Mouse (Mus musculus): ENCODE results near the gene Gtf2h5. TPM values are rescaled to one million over a fixed set of nuclear protein-coding genes. Genes with fewer than 3 reads are reported as not detected.

The Gtf2h5 gene
- polyA plus RNA-seq, 1 experiment from 2014 or later: 145 TPM

DNA sequence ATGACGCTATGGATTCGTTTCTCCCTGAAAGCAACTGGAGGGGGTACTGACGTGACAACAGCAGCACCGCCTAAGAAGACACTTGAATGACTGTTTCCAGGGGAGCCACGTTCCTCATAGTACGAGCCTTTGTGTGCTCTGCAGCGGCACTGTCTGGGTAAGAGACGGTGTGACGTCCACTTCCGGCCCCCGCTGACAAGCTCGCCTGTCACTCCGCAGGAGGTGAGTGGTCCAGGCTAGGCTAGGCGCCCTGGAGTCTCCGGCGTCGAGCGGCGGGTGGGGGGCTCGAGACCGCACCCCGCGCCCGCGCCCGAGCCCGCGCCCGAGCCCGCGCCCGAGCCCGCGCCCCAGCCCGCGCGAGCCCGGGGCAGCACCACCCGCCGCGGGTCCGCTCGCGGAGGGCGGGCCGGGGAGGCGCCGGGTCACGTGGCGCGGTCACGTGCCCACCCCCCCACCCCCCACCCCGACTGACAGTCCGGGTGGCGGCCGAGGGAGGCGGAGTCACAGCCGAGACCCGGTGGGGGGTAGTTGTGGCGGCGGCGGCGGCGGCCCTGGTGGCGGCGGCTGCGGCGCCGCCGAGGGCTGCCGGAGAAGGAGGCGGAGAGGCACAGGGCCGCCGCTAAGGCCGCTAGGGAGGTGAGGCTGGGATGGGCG, 26.9 kb downstream of the Gtf2h5 start, which contains the start of gene Tulp4:
Tulp4 (plus strand) TSS at position 77 of the 654 bp plus-strand sequence.
- peak within 1 kb of the TSS; percentile 96 for H3K4me3 ChIP-seq (ENCODE audit: low read depth, low read length)
- H3K36me3 ChIP-seq (ENCODE audit: control insufficient read depth, insufficient read depth): no peaks in the 10 kb centered on the region
- peak; percentile 10; the same call in 1 of the 2 replicates for TF ChIP-seq CTCF (IDR thresholded peaks at IDR 0.05; ENCODE audit: low read depth)
- peak within 1 kb of the TSS; percentile 83 for H3K4me2 ChIP-seq (replicated peaks; ENCODE audit: low read depth)
- H3K9me3 ChIP-seq (ENCODE audit: control insufficient read depth): no peaks in the 10 kb centered on the region
- H3K27me3 ChIP-seq (replicated peaks; ENCODE audit: control insufficient read depth, insufficient read depth, low read length): no peaks in the 10 kb centered on the region
- peak; percentile 94 for ATAC-seq
- peaks cover 9% of the 10 kb centered on the region; the same call in 1 of the 2 replicates for H3K4me1 ChIP-seq (replicated peaks; ENCODE audit: control insufficient read depth, insufficient read depth, low read length)
- peak within 1 kb of the TSS; percentile 99 for H3K9ac ChIP-seq (ENCODE audit: low read depth, low read length)
- 0% methylated on average over 45 of the region's 76 CpGs for WGBS
- H3K27ac ChIP-seq (ENCODE audit: low read depth, low read length): peak within 1 kb of the TSS; percentile 97

DNA sequence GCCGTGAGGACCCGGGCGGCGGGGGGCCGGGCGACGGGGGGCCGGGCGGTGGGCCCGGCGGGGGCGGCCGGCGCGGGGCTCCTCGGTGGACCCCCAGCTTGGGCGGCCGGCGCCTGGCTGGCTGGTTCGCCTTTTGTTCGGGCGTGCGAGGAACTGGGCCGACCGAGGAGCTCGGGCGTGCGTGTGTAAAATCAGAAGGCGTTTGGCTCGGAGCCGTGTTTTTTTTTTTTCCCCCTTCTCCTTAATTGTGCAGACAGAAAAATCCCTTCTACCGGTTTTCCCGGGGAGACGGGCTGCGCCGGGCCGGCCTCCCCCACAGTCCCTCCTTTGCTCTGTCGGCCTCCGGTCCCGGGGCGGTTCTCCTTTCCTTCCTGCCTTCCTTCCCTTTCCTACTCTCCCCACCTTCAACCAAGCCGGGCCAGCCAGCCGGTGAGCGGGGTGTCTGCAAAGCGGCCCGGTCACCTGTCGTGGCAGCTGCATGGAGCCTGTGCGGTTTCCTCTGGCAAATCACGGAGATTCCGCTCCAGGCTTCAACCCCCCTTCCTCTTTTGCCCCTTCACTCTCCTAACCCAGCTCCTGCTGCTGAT, 27.5 kb downstream of the Gtf2h5 start:
- ATAC-seq: peak; percentile 28; the same call in 1 of the 2 replicates
- Histone ChIP-seq H3K4me3 (ENCODE audit: low read depth, low read length) (peak overlapping the region; percentile 96), H3K27me3 (replicated peaks; ENCODE audit: control insufficient read depth, insufficient read depth, low read length) (no peaks in the 10 kb centered on the region), H3K27ac (ENCODE audit: low read depth, low read length) (peak overlapping the region; percentile 97), H3K36me3 (ENCODE audit: control insufficient read depth, insufficient read depth) (no peaks in the 10 kb centered on the region), H3K4me2 (replicated peaks; ENCODE audit: low read depth) (peak overlapping the region; percentile 83), H3K4me1 (replicated peaks; ENCODE audit: control insufficient read depth, insufficient read depth, low read length) (peaks cover 9% of the 10 kb centered on the region; the same call in 1 of the 2 replicates), H3K9me3 (ENCODE audit: control insufficient read depth) (no peaks in the 10 kb centered on the region), H3K9ac (ENCODE audit: low read depth, low read length) (peak overlapping the region; percentile 99)
- WGBS: 0% methylated on average over 29 of the region's 50 CpGs
- no peak for TF ChIP-seq CTCF (IDR thresholded peaks at IDR 0.05; ENCODE audit: low read depth)

DNA sequence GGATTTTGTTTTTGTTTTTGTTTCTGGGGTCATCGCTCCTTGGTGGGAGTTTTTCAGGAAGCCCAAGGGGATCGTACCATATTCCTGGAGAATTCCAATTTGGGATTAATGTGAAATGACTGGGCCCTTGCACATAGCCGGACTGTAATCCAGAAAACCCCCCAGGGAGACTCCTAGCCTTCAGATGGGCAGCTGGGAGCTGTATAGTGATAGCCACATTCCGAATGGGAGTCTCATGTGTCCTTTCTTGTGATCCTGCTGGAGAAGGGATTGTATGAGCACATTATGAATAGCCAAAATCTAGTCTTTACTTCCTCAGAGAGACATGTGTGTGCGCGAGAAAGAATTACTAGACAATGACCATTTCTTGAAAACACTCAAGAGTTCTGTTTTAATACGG, 28.6 kb downstream of the Gtf2h5 start:
- peak overlapping the region; percentile 6; the same call in 1 of the 2 replicates for H3K4me3 ChIP-seq (ENCODE audit: low read depth, low read length)
- no peaks in the 10 kb centered on the region for H3K9me3 ChIP-seq (ENCODE audit: control insufficient read depth)
- no peaks in the 10 kb centered on the region for H3K36me3 ChIP-seq (ENCODE audit: control insufficient read depth, insufficient read depth)
- 65% methylated on average over 7 of the region's 7 CpGs for WGBS
- no peak overlapping the region for H3K9ac ChIP-seq (ENCODE audit: low read depth, low read length)
- no peak overlapping the region for H3K27ac ChIP-seq (ENCODE audit: low read depth, low read length)
- ATAC-seq: no peak
- peaks cover 9% of the 10 kb centered on the region; the same call in 1 of the 2 replicates for H3K4me1 ChIP-seq (replicated peaks; ENCODE audit: control insufficient read depth, insufficient read depth, low read length)
- peak overlapping the region; percentile 83 for H3K4me2 ChIP-seq (replicated peaks; ENCODE audit: low read depth)
- no peaks in the 10 kb centered on the region for H3K27me3 ChIP-seq (replicated peaks; ENCODE audit: control insufficient read depth, insufficient read depth, low read length)
- TF ChIP-seq CTCF (IDR thresholded peaks at IDR 0.05; ENCODE audit: low read depth): no peak

DNA sequence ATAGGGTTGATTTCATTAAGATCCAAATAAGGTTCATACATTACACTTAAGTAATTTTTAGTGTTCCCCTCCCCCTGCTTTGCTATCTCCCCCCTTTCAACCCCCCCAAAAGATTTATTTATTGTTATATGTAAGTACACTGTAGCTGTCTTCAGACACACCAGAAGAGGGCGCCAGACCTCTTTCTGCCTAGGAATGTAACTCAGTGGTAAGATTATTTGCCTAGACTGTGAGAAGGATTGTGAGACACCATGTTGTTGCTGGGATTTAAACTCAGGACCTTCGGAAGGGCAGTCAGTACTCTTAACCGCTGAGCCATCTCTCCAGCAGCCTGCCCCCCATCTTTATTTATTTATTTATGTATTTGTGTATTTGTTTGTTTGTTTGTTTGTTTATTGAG, 31.4 kb downstream of the Gtf2h5 start:
- peak; percentile 53 for TF ChIP-seq CTCF (IDR thresholded peaks at IDR 0.05; ENCODE audit: low read depth)
- no peak for ATAC-seq
- Histone ChIP-seq H3K4me3 (ENCODE audit: low read depth, low read length) (no peak overlapping the region), H3K4me1 (replicated peaks; ENCODE audit: control insufficient read depth, insufficient read depth, low read length) (peaks cover 9% of the 10 kb centered on the region; the same call in 1 of the 2 replicates), H3K27ac (ENCODE audit: low read depth, low read length) (no peak overlapping the region), H3K36me3 (ENCODE audit: control insufficient read depth, insufficient read depth) (no peaks in the 10 kb centered on the region), H3K27me3 (replicated peaks; ENCODE audit: control insufficient read depth, insufficient read depth, low read length) (no peaks in the 10 kb centered on the region), H3K9ac (ENCODE audit: low read depth, low read length) (no peak overlapping the region), H3K4me2 (replicated peaks; ENCODE audit: low read depth) (no peak overlapping the region), H3K9me3 (ENCODE audit: control insufficient read depth) (no peaks in the 10 kb centered on the region)
- 79% methylated on average over 3 of the region's 3 CpGs for WGBS

DNA sequence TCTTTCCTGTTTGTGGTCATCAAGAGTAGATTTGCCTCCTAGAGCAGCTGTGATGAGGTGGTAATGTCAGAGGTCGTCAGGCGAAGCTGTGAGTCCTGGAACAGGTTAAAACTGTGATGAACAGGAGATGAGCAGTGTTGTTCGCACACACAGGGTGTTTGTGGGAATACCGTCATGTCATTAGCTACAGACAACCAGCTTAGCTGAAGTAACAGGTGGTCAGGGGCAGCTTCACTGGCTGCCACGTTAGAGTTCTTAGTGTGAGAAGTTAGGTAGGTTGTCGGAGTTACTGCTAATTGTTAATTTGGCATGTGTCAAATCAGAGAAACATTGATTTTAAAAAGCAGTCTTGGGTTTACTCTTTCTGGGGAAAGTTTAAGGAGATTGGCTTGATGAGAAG, 34.1 kb downstream of the Gtf2h5 start:
- WGBS: 88% methylated on average over 6 of the region's 6 CpGs
- no peaks in the 10 kb centered on the region for H3K9me3 ChIP-seq (ENCODE audit: control insufficient read depth)
- peaks cover 3% of the 10 kb centered on the region; the same call in 1 of the 2 replicates for H3K4me1 ChIP-seq (replicated peaks; ENCODE audit: control insufficient read depth, insufficient read depth, low read length)
- no peaks in the 10 kb centered on the region for H3K27me3 ChIP-seq (replicated peaks; ENCODE audit: control insufficient read depth, insufficient read depth, low read length)
- H3K4me2 ChIP-seq (replicated peaks; ENCODE audit: low read depth): no peak overlapping the region
- no peak for ATAC-seq
- TF ChIP-seq CTCF (IDR thresholded peaks at IDR 0.05; ENCODE audit: low read depth): no peak
- H3K36me3 ChIP-seq (ENCODE audit: control insufficient read depth, insufficient read depth): no peaks in the 10 kb centered on the region
- no peak overlapping the region for H3K4me3 ChIP-seq (ENCODE audit: low read depth, low read length)
- no peak overlapping the region for H3K27ac ChIP-seq (ENCODE audit: low read depth, low read length)
- no peak overlapping the region for H3K9ac ChIP-seq (ENCODE audit: low read depth, low read length)

DNA sequence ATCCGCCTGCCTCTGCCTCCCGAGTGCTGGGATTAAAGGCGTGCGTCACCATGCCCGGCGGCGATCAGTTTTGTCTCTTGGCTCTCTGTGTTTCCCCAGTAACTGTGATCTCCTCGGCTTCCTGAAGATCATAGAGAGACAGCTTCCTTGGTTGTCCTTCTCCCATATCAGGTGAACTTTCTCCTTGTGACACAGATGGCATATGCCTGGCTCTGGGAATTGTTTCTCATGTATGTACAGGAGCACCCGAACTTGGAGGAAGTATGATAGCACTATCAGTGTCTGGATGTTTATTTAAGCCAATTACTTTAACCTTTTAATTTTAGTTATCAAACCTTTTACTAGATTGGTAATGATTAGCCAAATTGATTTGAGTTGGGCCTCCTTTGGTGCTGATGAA, 35.5 kb downstream of the Gtf2h5 start:
- ATAC-seq: peak; percentile 56; the same call in 1 of the 2 replicates
- Histone ChIP-seq H3K36me3 (ENCODE audit: control insufficient read depth, insufficient read depth) (no peaks in the 10 kb centered on the region), H3K4me3 (ENCODE audit: low read depth, low read length) (no peak overlapping the region), H3K27ac (ENCODE audit: low read depth, low read length) (no peak overlapping the region), H3K9me3 (ENCODE audit: control insufficient read depth) (no peaks in the 10 kb centered on the region), H3K9ac (ENCODE audit: low read depth, low read length) (no peak overlapping the region), H3K27me3 (replicated peaks; ENCODE audit: control insufficient read depth, insufficient read depth, low read length) (no peaks in the 10 kb centered on the region), H3K4me2 (replicated peaks; ENCODE audit: low read depth) (no peak overlapping the region), H3K4me1 (replicated peaks; ENCODE audit: control insufficient read depth, insufficient read depth, low read length) (no peaks in the 10 kb centered on the region)
- 60% methylated on average over 9 of the region's 9 CpGs for whole genome bisulfite sequencing
- no peak for TF ChIP-seq CTCF (IDR thresholded peaks at IDR 0.05; ENCODE audit: low read depth)
